Mouse (Mus musculus) bone marrow, adult 2 months (tissue): ENCODE results near the gene Ube4a.

ENCODE experiments used
- CTCF ChIP-seq: fragments of 200-500 bp; IDR thresholded peaks from 2 replicates; pipeline ENCODE4 v1.5.1; 2011; ENCODE audit warnings: low read length, control low read depth; ENCODE audit not compliant: control insufficient read depth, insufficient read depth
- POLR2A ChIP-seq: fragments of 200-500 bp; IDR thresholded peaks from 2 replicates; pipeline ENCODE4 v1.6.1; 2011; ENCODE audit warnings: low read depth, mild to moderate bottlenecking, control low read depth, low read length, borderline replicate concordance; ENCODE audit not compliant: control insufficient read depth

- TF ChIP-seq CTCF = no peak
- TF ChIP-seq POLR2A = no peak
These were observed 26.4 kb upstream of the Ube4a start for GRCm38 (mm10) chr9:44991821-44992220.
